Mouse (Mus musculus) liver, embryonic 12.5 days (tissue): ENCODE results near the gene Tor4a. TPM values are rescaled to one million over a fixed set of nuclear protein-coding genes. Genes with fewer than 3 reads are reported as not detected.

ENCODE experiments used
- ATAC-seq: fragments of 200-750 bp; cut with Nextera tagmentation; 2 replicates; pipeline ENCODE4 v1.8.0; 2017; ENCODE audit warnings: moderate number of reproducible peaks, mild to moderate bottlenecking, moderate library complexity
- H3K27ac ChIP-seq: fragments of 300-500 bp; sonication (generic); 2 replicates; pipeline ENCODE4 v1.5.1; 2016; ENCODE audit warnings: mild to moderate bottlenecking
- H3K27me3 ChIP-seq: fragments of 300-500 bp; sonication (generic); replicated peaks from 2 replicates; pipeline ENCODE4 v1.6.1; 2016; ENCODE audit warnings: mild to moderate bottlenecking, moderate library complexity
- H3K36me3 ChIP-seq: fragments of 300-500 bp; sonication (generic); 2 replicates; pipeline ENCODE4 v1.6.1; 2016; ENCODE audit warnings: mild to moderate bottlenecking, moderate library complexity
- H3K4me1 ChIP-seq: fragments of 300-500 bp; sonication (generic); 2 replicates; pipeline ENCODE4 v1.6.1; 2016
- H3K4me2 ChIP-seq: fragments of 300-500 bp; sonication (generic); 2 replicates; pipeline ENCODE4 v1.6.1; 2016; ENCODE audit warnings: mild to moderate bottlenecking, moderate library complexity
- H3K4me3 ChIP-seq: fragments of 300-500 bp; sonication (generic); 2 replicates; pipeline ENCODE4 v1.5.1; 2016; ENCODE audit warnings: mild to moderate bottlenecking, moderate library complexity
- H3K9ac ChIP-seq: fragments of 300-500 bp; sonication (generic); 2 replicates; pipeline ENCODE4 v1.6.1; 2016; ENCODE audit warnings: mild to moderate bottlenecking, moderate library complexity
- H3K9me3 ChIP-seq: fragments of 300-500 bp; sonication (generic); replicated peaks from 2 replicates; pipeline ENCODE4 v1.6.1; 2016; ENCODE audit warnings: mild to moderate bottlenecking, moderate library complexity
- WGBS: fragments of 180-500 bp; shearing (Covaris S2); methylation state at CpG from one replicate; pipeline ENCODE4 v1.1.7; 2016; ENCODE audit not compliant: insufficient replicate concordance; 5-methylcytosine and 5-hydroxymethylcytosine counted together
- polyA plus RNA-seq: library from polyadenylated mRNA; unstranded; fragments of >200 nt; fragmentation: Nextera tagmentation; extraction: Ambion mirVana; gene quantifications from 2 replicates; pipeline ENCODE4 v1.2.1, GENCODE M21; 2016

The Tor4a gene
- polyA plus RNA-seq, 1 experiment from 2014 or later = 7.2 TPM

GRCm38 (mm10) chr2:25157655-25158054 lies 39.0 kb downstream of the Tor4a start:
- no peak for ATAC-seq
- Histone ChIP-seq H3K4me1 (peaks cover 3% of the 10 kb centered on the region), H3K9ac (no peak overlapping the region), H3K4me2 (no peak overlapping the region), H3K27ac (no peak overlapping the region), H3K4me3 (no peak overlapping the region), H3K36me3 (no peaks in the 10 kb centered on the region), H3K9me3 (no peaks in the 10 kb centered on the region), H3K27me3 (peaks cover 7% of the 10 kb centered on the region)
- WGBS = 25% methylated on average over 2 of the region's 2 CpGs

- no peak for ATAC-seq
- no peaks in the 10 kb centered on the region for H3K9me3 ChIP-seq
- H3K27me3 ChIP-seq = peaks cover under 1% of the 10 kb centered on the region; the same call in 1 of the 2 replicates
- H3K4me1 ChIP-seq = peaks cover 6% of the 10 kb centered on the region
- no peak overlapping the region for H3K4me2 ChIP-seq
- H3K9ac ChIP-seq = no peak overlapping the region
- H3K36me3 ChIP-seq = no peaks in the 10 kb centered on the region
- no peak overlapping the region for H3K27ac ChIP-seq
- 18% methylated on average over 2 of the region's 2 CpGs for WGBS
- H3K4me3 ChIP-seq = no peak overlapping the region
Measured at GRCm38 (mm10) chr2:25156990-25157389, 39.7 kb downstream of the Tor4a start.

GRCm38 (mm10) chr2:25156177-25156576 lies 40.5 kb downstream of the Tor4a start:
- no peak overlapping the region for H3K4me2 ChIP-seq
- H3K27me3 ChIP-seq = no peaks in the 10 kb centered on the region
- H3K27ac ChIP-seq = no peak overlapping the region
- no peaks in the 10 kb centered on the region for H3K9me3 ChIP-seq
- ATAC-seq = no peak
- no peak overlapping the region for H3K4me3 ChIP-seq
- no peak overlapping the region for H3K9ac ChIP-seq
- H3K36me3 ChIP-seq = no peaks in the 10 kb centered on the region
- 70% methylated on average over 3 of the region's 3 CpGs for WGBS
- H3K4me1 ChIP-seq = peaks cover 6% of the 10 kb centered on the region

GRCm38 (mm10) chr2:25151280-25151956 lies 45.3 kb downstream of the Tor4a start:
- no peak for ATAC-seq
- H3K9me3 ChIP-seq = no peaks in the 10 kb centered on the region
- WGBS = 76% methylated on average over 4 of the region's 4 CpGs

DNA sequence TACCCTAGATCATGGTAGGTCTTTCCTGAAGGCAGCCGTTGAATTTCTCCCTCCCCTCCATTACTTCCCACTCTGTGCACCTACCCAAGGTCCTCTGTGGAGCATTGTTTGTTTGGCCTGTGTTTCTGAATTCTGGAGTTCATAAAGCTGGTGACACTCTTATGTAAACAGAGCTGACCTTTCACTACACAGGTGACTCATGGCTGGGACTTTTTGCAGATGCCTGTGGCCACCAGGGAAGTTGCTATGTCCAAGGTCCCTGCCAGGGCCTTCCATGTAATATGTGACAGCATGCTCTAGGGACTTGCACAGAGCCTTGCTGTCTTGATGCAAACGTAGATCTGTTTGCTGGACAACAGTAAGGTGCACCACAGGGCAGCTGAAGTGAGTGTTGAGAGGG lies 47.0 kb downstream of the Tor4a start:
- H3K27me3 ChIP-seq = peaks cover 5% of the 10 kb centered on the region; the same call in 1 of the 2 replicates
- H3K9me3 ChIP-seq = no peaks in the 10 kb centered on the region
- peaks cover 13% of the 10 kb centered on the region for H3K4me1 ChIP-seq
- 64% methylated on average over 2 of the region's 2 CpGs for WGBS
- no peak overlapping the region for H3K9ac ChIP-seq
- H3K4me2 ChIP-seq = no peak overlapping the region
- ATAC-seq = no peak
- H3K27ac ChIP-seq = no peak overlapping the region
- H3K4me3 ChIP-seq = no peak overlapping the region
- H3K36me3 ChIP-seq = no peaks in the 10 kb centered on the region

More at GRCm38 (mm10) chr2:25151280-25151956, 45.3 kb downstream of the Tor4a start:
- Histone ChIP-seq H3K4me3 (no peak overlapping the region), H3K27me3 (peaks cover 5% of the 10 kb centered on the region; the same call in 1 of the 2 replicates), H3K27ac (no peak overlapping the region), H3K9ac (no peak overlapping the region), H3K4me2 (no peak overlapping the region), H3K4me1 (peaks cover 13% of the 10 kb centered on the region), H3K36me3 (no peaks in the 10 kb centered on the region)

- Histone ChIP-seq H3K4me1 (peaks cover 12% of the 10 kb centered on the region), H3K9me3 (no peaks in the 10 kb centered on the region), H3K4me2 (no peak overlapping the region), H3K27ac (no peak overlapping the region), H3K4me3 (no peak overlapping the region), H3K9ac (no peak overlapping the region), H3K27me3 (peaks cover 5% of the 10 kb centered on the region; the same call in 1 of the 2 replicates), H3K36me3 (no peaks in the 10 kb centered on the region)
- ATAC-seq = no peak
- WGBS = 66% methylated on average over 5 of the region's 5 CpGs
Measured at GRCm38 (mm10) chr2:25147892-25148291, 48.8 kb downstream of the Tor4a start.

GRCm38 (mm10) chr2:25147398-25147797 lies 49.3 kb downstream of the Tor4a start:
- WGBS = 68% methylated on average over 5 of the region's 5 CpGs
- no peaks in the 10 kb centered on the region for H3K9me3 ChIP-seq
- H3K27ac ChIP-seq = no peak overlapping the region
- peaks cover 7% of the 10 kb centered on the region for H3K4me1 ChIP-seq
- no peak for ATAC-seq
- no peak overlapping the region for H3K4me2 ChIP-seq
- H3K4me3 ChIP-seq = no peak overlapping the region
- no peaks in the 10 kb centered on the region for H3K36me3 ChIP-seq
- H3K9ac ChIP-seq = no peak overlapping the region
- peaks cover 5% of the 10 kb centered on the region; the same call in 1 of the 2 replicates for H3K27me3 ChIP-seq

DNA sequence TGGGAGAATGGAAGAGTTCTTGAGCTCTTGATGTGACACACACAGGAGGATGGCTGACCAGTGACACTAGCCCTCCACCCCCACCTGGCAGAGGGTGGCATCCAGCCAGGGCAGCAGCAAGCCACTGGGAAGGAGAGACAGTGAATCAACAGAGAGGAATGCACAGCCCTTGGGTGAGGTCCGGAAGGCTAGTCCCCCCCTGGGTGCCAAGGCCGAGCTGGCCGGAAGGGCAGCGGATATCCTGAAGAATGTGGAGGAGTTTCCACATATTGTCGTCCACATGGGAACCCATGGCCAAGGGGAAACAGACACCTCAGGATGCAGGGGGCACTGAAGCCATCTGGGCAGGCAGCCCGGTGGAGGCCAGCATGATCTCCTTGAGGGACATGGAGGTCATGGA lies 51.3 kb downstream of the Tor4a start:
- no peak overlapping the region for H3K4me3 ChIP-seq
- peaks cover 5% of the 10 kb centered on the region; the same call in 1 of the 2 replicates for H3K27me3 ChIP-seq
- WGBS = 66% methylated on average over 6 of the region's 6 CpGs
- no peak overlapping the region for H3K27ac ChIP-seq
- no peak overlapping the region for H3K4me2 ChIP-seq
- H3K4me1 ChIP-seq = peaks cover 7% of the 10 kb centered on the region
- ATAC-seq = no peak
- no peak overlapping the region for H3K9ac ChIP-seq
- no peaks in the 10 kb centered on the region for H3K36me3 ChIP-seq
- no peaks in the 10 kb centered on the region for H3K9me3 ChIP-seq

Other genes starting within 250 kb of the Tor4a start
- 19.8 and 24.0 TPM in 2 replicates for gene Zmynd19, start 247.1 kb downstream of the Tor4a start, polyA plus RNA-seq
- 14.5 and 16.6 TPM in 2 replicates for gene Dph7, start 234.5 kb downstream of the Tor4a start, polyA plus RNA-seq
- gene Mrpl41, start 221.8 kb downstream of the Tor4a start, polyA plus RNA-seq = 109 and 113 TPM in 2 replicates
- gene Pnpla7, start 220.9 kb downstream of the Tor4a start, polyA plus RNA-seq = 16.5 and 17.0 TPM in 2 replicates
- gene Nsmf, start 142.5 kb downstream of the Tor4a start, polyA plus RNA-seq = 16.1 and 17.0 TPM in 2 replicates
- gene Entpd8, start 116.6 kb downstream of the Tor4a start, polyA plus RNA-seq = 1.2 and 1.4 TPM in 2 replicates
- gene Noxa1, start 101.7 kb downstream of the Tor4a start, polyA plus RNA-seq = 0.64 and 0.71 TPM in 2 replicates
- 5.9 and 6.2 TPM in 2 replicates for gene Nrarp, start 16.1 kb downstream of the Tor4a start, polyA plus RNA-seq
- gene Nelfb, start 14.6 kb upstream of the Tor4a start, polyA plus RNA-seq = 56.7 and 61.5 TPM in 2 replicates
- gene Stpg3, start 17.8 kb upstream of the Tor4a start, polyA plus RNA-seq = not detected in 2 replicates
- 1.2 TPM in 1 of 2 replicates, not detected in the other for gene Fam166a, start 21.9 kb upstream of the Tor4a start, polyA plus RNA-seq
- 901 and 931 TPM in 2 replicates for gene Tubb4b, start 27.8 kb upstream of the Tor4a start, polyA plus RNA-seq
- 0.17 TPM in 1 of 2 replicates, not detected in the other for gene Slc34a3, start 37.5 kb upstream of the Tor4a start, polyA plus RNA-seq
- gene Rnf224, start 39.9 kb upstream of the Tor4a start, polyA plus RNA-seq = 0.10 and 0.11 TPM in 2 replicates
- gene Rnf208, start 45.4 kb upstream of the Tor4a start, polyA plus RNA-seq = 1.8 and 2.4 TPM in 2 replicates
- not detected in 2 replicates for gene Cysrt1, start 45.6 kb upstream of the Tor4a start, polyA plus RNA-seq
- 4.4 and 4.8 TPM in 2 replicates for gene AL732309.1, start 50.0 kb upstream of the Tor4a start, polyA plus RNA-seq
- 16.2 and 17.3 TPM in 2 replicates for gene Tmem203, start 58.6 kb upstream of the Tor4a start, polyA plus RNA-seq
- 7.9 and 9.0 TPM in 2 replicates for gene Tprn, start 65.7 kb upstream of the Tor4a start, polyA plus RNA-seq
- gene Ssna1, start 75.6 kb upstream of the Tor4a start, polyA plus RNA-seq = 164 and 179 TPM in 2 replicates
- 63.6 and 65.3 TPM in 2 replicates for gene Anapc2, start 75.6 kb upstream of the Tor4a start, polyA plus RNA-seq
- gene Tmem210, start 91.3 kb upstream of the Tor4a start, polyA plus RNA-seq = not detected in 2 replicates
- gene Lrrc26, start 93.0 kb upstream of the Tor4a start, polyA plus RNA-seq = not detected in 2 replicates
- 0.24 and 0.41 TPM in 2 replicates for gene Grin1, start 122.3 kb upstream of the Tor4a start, polyA plus RNA-seq
- gene Man1b1, start 135.5 kb upstream of the Tor4a start, polyA plus RNA-seq = 29.4 and 30.5 TPM in 2 replicates
- 11.2 TPM in 2 replicates for gene Dpp7, start 159.5 kb upstream of the Tor4a start, polyA plus RNA-seq
- 13.5 and 14.0 TPM in 2 replicates for gene Uap1l1, start 168.8 kb upstream of the Tor4a start, polyA plus RNA-seq
- gene Sapcd2, start 175.4 kb upstream of the Tor4a start, polyA plus RNA-seq = 34.6 and 38.0 TPM in 2 replicates
- gene Entpd2, start 199.0 kb upstream of the Tor4a start, polyA plus RNA-seq = 0.13 and 0.19 TPM in 2 replicates
- 5.3 and 5.6 TPM in 2 replicates for gene Npdc1, start 202.5 kb upstream of the Tor4a start, polyA plus RNA-seq
- 0.31 and 0.54 TPM in 2 replicates for gene Fut7, start 226.4 kb upstream of the Tor4a start, polyA plus RNA-seq
- 2.8 and 3.1 TPM in 2 replicates for gene Abca2, start 231.8 kb upstream of the Tor4a start, polyA plus RNA-seq